Mouse (Mus musculus) embryo, embryonic 11.5 days (tissue): ENCODE results near the gene Mfsd11.
A peak's percentile ranks its signal among the peaks of the same experiment; 100 is the strongest.
"Not testable (repeated sequence)": the region's sequence is repeated elsewhere in the genome, so short reads cannot be mapped to it uniquely, and the experiment has no call there.

Experiments
- DNase-seq: peaks from one replicate; pipeline ENCODE4 v3.0.0-alpha.2; 2012; ENCODE audit warnings: low read depth, low spot score

Gene Mfsd11

DNA sequence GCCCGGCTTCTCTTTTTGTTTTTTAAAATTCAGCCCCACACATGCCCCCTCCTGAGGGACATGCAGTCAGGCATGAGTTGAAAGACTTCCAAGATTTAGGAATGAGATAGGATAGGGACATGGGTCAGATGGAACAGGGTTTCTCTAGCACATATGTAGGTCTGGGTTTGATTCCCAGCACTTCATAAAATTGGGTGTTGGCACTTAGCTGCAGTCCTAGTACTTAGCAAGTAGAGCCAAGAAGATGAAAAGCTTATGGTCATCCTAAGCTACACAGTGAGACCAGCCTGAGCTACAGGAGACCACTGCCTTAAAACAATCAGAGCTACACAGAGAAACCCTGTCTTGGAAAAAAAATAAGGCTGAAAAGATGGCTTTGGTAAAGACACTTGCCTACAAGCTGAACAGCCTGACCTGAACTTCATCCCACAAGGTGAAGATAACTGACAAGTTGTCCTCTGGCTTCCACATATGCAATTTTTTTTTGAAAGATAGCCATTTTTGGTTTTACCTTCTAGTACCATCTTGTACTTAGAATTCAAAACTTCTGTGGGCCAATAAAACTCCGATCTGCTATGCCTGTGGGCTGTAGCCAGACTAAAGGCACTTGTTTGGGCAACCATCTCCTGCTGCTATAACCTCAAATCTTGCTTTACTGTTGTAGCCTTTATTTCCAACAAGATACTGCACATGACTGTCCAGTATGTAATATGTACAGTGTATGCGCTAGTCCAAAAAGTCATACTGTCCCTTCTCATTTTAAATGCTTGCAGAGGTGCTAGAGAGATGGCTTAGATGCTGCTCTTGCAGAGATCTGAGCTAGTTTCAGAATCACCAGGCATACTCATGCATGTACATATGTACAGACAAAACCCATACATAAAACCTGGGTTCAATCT is 4.8 kb upstream of the Mfsd11 start:
- DNase-seq = no peak

DNA sequence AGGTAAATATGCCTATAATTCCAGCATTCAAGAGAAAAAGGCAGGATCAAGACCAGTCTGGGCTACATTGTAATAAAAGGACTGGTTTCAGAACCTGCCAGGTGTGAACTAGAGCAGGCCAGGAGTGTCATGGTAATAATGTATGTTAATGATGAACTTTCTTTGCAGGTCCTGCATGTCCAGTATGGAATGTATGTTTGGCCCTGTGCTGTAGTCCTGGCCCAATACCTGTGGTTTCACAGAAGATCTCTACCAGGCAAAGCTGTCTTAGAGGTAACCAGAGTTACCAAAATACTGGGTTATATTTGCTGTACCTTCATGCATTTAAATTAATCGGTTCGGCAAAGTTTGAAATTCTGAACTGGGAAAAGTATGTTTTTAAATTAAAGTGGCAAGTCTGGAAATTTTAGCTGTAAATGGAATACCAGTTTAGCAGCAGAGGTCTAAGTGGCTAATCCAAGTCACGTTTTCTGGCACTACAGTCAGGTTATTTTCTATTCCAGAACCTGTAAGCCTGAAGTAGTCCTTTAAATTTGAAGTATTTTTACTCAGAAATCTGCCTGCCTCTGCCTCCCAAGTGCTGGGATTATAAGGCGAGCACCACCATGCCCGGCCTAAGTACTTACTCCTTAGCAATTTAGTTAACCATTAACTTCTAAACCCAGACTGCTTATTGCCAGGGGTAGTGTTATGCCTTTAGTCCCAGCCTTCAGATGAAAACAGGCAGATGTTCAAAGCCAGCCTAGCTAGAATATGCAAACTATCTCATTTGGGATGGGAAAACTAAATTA is 4.0 kb upstream of the Mfsd11 start:
- DNase-seq = no peak

- DNase-seq = not testable (repeated sequence)
These were observed 3.4 kb upstream of the Mfsd11 start for GRCm38 (mm10) chr11:116848877-116849178.

- no peak for DNase-seq
These were observed 2.7 kb upstream of the Mfsd11 start for GRCm38 (mm10) chr11:116849587-116849986.

GRCm38 (mm10) chr11:116850085-116850484 is 2.2 kb upstream of the Mfsd11 start:
- no peak for DNase-seq

DNA sequence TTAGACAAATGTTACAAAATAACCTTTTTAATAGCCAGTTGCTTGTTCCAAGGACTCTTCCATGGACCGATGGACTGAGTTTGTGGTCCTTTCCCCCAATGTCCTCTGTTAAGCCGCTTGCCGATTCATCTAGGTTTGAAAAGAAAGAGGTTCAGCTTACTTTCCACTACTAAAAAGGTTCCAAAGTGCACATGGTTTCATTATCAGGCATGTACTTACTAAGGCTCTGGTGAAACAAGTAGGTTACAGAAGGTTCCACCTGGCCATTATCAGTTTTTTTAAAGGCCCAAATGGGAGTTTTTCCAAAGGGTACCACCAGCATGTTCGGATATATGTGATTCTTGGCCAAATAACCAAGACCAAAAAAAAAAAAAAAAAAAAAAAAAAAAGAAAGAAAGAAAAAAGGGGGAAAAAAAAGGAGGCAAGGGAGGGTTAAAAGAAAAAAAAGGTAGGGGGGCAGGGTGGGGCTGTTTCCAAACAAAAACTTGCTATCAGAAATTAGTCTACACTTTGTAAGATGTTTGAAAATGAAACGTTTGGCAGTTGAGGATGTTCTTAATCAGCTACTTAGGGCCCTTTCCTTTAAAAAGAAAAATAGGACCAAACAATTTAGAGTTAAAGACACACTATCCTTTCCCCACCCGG is 1.3 kb upstream of the Mfsd11 start:
- DNase-seq = no peak

- no peak for DNase-seq
These were observed 507 bp upstream of the Mfsd11 start for GRCm38 (mm10) chr11:116851576-116852290.

DNA sequence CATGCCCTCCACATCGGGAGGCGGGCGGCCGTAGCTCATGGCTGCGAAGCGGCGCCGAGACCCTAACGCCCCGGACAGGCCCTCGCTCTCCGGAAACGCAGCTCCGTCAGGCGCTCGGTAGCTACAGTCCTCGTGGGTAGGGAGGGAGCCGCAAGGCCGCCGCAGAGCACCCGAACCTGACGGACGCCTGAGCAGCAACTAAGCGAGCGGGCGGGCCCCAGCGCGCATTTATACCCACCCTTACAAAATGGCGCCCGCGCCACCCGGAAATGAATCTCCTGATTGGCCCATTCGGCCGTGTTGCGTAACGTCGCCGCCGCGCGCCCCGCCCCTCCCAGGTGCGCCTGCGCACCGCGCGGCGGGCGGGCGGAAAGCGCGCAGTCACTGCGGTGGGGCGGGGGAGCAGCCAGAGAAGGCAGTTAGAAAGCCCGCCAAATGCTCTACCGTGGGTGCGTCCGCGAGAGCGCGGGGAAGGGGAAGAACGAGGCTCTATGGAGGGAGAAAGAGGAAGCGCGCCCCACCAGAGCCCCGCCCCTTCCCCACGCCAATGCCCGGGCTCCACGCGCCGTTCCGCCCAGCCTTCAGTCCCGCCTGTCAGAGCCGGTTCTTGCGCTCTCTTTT is 761 bp downstream of the Mfsd11 start, which contains the start of gene Srsf2:
TSS of gene Srsf2 (minus strand) at position 204 of the 621 bp plus-strand sequence.
- peak; percentile 91 for DNase-seq

- peak; percentile 90 for DNase-seq
These were observed 1.3 kb downstream of the Mfsd11 start for GRCm38 (mm10) chr11:116853512-116853928.

GRCm38 (mm10) chr11:116854279-116854678 is 2.0 kb downstream of the Mfsd11 start:
- DNase-seq = no peak

GRCm38 (mm10) chr11:116857183-116857850 is 5.1 kb downstream of the Mfsd11 start:
- DNase-seq = no peak

- no peak for DNase-seq
These were observed 12.2 kb downstream of the Mfsd11 start for GRCm38 (mm10) chr11:116864444-116864843.

DNA sequence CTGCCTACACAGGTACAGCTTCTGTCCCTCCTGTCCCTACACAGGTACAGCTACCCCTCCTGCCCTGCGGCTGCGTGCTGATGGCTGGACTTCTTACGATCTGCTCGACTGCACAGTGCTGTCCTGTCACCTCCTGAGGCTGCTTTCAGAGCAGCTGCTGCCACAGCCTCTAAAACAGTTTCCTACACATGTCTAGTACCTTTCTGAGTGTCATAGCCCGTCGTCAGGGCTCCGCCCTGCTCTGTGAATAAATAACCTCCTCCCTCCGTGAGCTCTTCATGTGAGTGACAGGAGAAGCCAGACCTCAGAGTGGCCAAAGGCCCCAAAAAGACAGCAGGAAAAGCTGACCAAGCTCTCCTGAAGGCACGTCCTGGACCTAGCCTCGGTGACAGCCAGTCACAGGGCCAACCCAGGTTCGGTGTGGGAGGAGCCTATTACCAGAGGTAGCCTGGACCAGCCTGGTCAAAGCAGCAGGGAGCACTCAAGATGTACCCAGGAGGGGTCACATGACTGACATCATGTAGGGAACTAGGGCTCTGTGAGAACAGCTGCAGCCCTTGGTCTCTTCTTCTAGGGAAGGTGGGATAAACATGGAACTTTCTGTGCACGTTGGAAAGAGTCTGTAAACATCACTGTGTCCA is 13.8 kb downstream of the Mfsd11 start:
- DNase-seq = no peak

DNA sequence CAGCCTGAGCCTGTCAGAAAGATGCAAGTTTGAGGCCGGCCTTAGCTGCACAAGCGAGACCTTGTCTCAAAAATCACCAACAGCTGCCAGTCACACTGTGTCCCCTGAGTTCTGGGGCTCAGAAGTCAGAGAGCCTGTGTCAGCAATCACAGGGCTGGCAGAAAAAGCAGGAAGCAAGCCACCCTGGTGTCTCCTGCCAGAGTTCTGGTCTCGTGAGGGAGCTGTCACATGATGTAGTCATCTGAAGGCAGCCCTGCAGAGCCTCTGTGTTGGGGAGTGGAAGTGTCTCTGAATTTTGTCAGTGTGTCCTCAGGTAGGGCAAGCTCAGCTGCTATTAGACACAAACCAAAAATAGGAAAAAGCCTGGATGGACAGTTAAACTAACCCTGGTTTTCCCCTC is 15.9 kb downstream of the Mfsd11 start:
- no peak for DNase-seq

- no peak for DNase-seq
These were observed 17.0 kb downstream of the Mfsd11 start for GRCm38 (mm10) chr11:116869223-116869622.

GRCm38 (mm10) chr11:116869641-116870040 is 17.4 kb downstream of the Mfsd11 start:
- no peak for DNase-seq

- DNase-seq = no peak
These were observed 19.3 kb downstream of the Mfsd11 start for GRCm38 (mm10) chr11:116871538-116871937.

- DNase-seq = no peak
These were observed 21.7 kb downstream of the Mfsd11 start for GRCm38 (mm10) chr11:116873987-116874386.

GRCm38 (mm10) chr11:116878454-116878853 is 26.2 kb downstream of the Mfsd11 start:
- no peak for DNase-seq

- DNase-seq = no peak
These were observed 28.6 kb downstream of the Mfsd11 start for GRCm38 (mm10) chr11:116880839-116881238.
